Mouse (Mus musculus) C2C12 (cell line): ENCODE data around the gene Slc35b2.

Experiments used
- CTCF ChIP-seq: IDR thresholded peaks from one replicate; pipeline ENCODE4 v1.5.1; 2011; ENCODE audit not compliant: control insufficient read depth, insufficient read depth, insufficient read length
- FOSL1 ChIP-seq: IDR thresholded peaks from one replicate; pipeline ENCODE4 v1.8.0; 2011; ENCODE audit warnings: mild to moderate bottlenecking, low read length; ENCODE audit not compliant: poor library complexity, insufficient read depth, severe bottlenecking
- MAX ChIP-seq: IDR thresholded peaks from one replicate; pipeline ENCODE4 v1.6.1; 2011; ENCODE audit warnings: mild to moderate bottlenecking, control low read depth
- MYOD1 ChIP-seq: IDR thresholded peaks from one replicate; pipeline ENCODE4 v1.6.1; 2011; ENCODE audit warnings: low read depth; ENCODE audit not compliant: control insufficient read depth, insufficient read length
- MYOG ChIP-seq: IDR thresholded peaks from one replicate; pipeline ENCODE4 v1.6.1; 2011; ENCODE audit not compliant: control insufficient read depth, insufficient read length; ENCODE audit errors: extremely low read depth
- USF1 ChIP-seq: IDR thresholded peaks from one replicate; pipeline ENCODE4 v1.6.1; 2011; ENCODE audit warnings: low read depth, mild to moderate bottlenecking, control low read depth, moderate library complexity

DNA sequence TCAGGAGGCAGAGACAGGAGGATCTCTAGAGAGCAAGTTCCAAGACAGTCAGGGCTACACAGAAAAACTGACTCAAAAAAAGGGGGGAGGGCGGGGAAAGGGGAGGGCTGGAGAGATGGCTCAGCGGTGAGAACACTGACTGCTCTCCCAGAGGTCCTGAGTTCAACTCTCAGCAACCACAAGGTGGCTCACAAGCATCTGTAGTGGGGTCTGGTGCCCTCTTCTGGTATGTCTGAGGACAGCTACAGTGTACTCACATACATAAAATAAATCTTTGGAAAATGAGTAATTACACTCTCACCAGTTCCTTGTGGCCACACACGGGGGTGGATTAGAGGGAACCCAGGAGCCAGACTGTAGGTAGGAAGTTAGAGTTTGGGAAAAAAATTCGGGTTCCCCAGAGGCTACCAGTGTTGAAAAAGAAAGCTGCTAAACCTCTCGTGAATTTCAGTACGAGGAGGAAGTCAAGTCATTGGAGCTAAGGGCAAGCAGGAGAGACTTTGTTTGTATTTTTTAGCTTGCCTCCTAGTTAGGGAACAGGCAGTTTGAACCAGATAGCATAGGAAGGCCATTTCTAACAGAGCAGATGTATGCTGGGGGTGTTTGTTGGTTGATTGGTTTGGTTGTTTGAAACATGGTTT, 19.2 kb downstream of the Slc35b2 start:
- TF ChIP-seq CTCF (peak; percentile 29), USF1 (no peak), MAX (no peak), FOSL1 (no peak), MYOD1 (no peak), MYOG (no peak)
